Mouse (Mus musculus): Measurements from ENCODE around the gene Rph3al.

The Rph3al gene

GRCm38 (mm10) chr11:75801771-75802550, 136.3 kb downstream of the Rph3al start:
- no peak for DNase-seq

- DNase-seq: no peak
Observed at GRCm38 (mm10) chr11:75801369-75801768, 136.9 kb downstream of the Rph3al start.

GRCm38 (mm10) chr11:75796536-75797246, 141.5 kb downstream of the Rph3al start:
- DNase-seq: no peak

GRCm38 (mm10) chr11:75796029-75796445, 142.2 kb downstream of the Rph3al start, which contains the start of gene Doc2b:
Doc2b (minus strand) TSS chr11:75796049.
- peak; percentile 36 to 61 for DNase-seq

- DNase-seq: peak in 1 of 2 experiments; percentile 14
Observed at GRCm38 (mm10) chr11:75795321-75795636, 142.9 kb downstream of the Rph3al start.

- no peak for DNase-seq
Observed at GRCm38 (mm10) chr11:75794602-75795320, 143.5 kb downstream of the Rph3al start.

DNA sequence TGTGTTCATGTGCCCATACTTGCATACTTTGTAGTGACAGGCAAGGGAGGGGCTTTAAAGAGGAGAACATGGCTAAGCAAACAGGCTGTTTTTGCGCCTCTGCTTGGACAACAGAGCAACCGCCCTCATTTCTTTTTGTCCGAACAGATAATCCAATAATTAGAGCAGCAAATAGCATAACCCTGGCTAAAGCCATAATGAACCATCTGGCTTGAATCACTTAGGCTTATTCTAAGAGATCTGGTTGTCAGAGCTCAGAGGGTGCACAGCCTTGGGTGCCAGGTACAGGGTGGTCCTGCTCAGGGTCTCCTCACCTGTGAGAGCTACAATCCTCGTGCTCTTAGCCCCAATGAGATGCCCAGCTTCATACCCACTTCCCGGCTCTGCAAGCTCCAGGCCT, 144.9 kb downstream of the Rph3al start:
- no peak for DNase-seq

DNA sequence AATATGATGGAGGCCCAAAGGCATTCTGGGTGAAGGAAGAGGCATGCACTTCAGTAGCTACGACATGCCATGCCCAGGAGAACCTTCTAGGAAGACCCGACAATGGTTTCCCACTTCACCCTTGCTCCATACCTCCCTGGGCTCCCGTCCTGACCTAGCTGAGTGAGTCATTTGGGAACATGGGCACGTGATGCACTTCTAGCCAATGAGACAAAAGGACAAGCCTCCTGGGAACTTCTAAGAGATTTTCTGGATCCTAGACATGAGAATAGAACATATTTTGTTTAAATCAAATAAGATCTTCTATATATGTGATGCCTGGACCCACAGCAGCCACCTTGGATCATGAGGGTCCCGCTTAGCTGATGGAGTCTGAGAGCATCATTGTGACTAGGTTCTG, 145.7 kb downstream of the Rph3al start:
- no peak for DNase-seq

DNA sequence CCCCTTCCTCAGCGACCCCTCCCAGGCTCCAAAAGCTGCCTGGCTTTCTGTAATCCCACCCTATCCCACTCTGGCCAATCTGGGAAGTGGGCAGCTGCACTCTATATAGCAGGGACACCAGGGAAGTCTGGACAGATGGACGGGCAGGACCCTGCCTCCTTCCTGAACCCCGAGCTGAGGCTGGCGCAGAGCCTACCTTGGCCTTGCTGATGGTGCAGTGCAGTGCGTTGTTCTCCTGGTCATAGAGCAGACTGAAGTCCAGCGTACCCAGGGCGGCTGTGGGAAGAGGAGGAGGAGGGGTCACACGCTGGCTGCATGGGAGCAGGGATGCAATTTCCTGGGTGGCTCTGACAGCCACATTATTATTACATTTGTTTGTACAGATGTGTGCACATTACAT, 152.3 kb downstream of the Rph3al start:
- DNase-seq: no peak

DNA sequence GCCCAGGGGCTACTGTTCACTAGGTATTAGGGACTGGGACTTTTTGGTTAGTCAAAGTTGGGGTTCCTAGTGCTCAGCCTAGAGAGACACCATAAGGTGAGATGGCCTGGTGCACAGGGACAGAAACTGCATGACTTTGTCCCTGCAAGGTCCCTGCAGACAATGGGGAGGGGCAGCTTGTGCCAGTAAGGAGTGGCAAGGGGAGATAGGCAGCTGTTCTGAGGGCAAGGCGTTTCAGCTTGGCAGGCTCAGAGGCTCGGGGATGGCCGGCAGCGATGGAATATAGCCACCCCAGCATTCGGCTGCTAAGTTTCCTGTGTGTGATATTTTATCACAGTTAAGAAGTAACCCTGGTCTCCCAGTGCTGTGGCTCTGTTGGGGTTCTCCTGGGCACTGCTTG, 154.4 kb downstream of the Rph3al start:
- DNase-seq: peak in 1 of 2 experiments; percentile 16

DNA sequence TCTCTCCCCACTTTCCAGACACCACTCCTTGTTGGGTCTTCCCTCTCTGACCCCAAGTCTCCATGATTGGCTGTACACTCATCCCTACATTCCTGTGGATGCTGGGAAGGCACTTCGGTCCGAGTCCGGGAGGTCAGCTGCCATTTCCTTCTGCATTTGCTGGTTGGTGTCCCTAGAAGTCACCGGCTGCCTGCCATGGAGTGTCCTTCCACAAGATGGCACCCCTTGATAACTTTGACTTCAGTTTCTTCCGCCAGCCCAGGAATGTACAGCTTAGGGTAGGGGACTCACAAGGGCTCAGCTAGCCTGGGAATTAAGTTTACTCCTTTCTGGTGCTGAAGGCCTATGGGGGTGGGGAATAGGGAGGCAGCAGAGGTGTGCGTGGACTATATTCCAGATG, 156.3 kb downstream of the Rph3al start:
- peak; percentile 75 to 85 for DNase-seq
